Mouse (Mus musculus): Measurements from ENCODE around the gene Sgsm2. TPM values are rescaled to one million over a fixed set of nuclear protein-coding genes. Genes with fewer than 3 reads are reported as not detected.
A peak's percentile ranks its signal among the peaks of the same experiment; 100 is the strongest.

Sgsm2 gene
- polyA plus RNA-seq, 1 experiment from 2014 or later: 3.1 TPM

GRCm38 (mm10) chr11:74842045-74842444 lies 54.8 kb downstream of the Sgsm2 start:
- DNase-seq (ENCODE audit: low spot score): no peak

- DNase-seq (ENCODE audit: low spot score): no peak
Measured at GRCm38 (mm10) chr11:74841366-74841765, 55.5 kb downstream of the Sgsm2 start.

GRCm38 (mm10) chr11:74840739-74841138 lies 56.1 kb downstream of the Sgsm2 start:
- DNase-seq (ENCODE audit: low spot score): no peak

- DNase-seq (ENCODE audit: low spot score): no peak
Measured at GRCm38 (mm10) chr11:74839860-74840715, 56.8 kb downstream of the Sgsm2 start.

- DNase-seq (ENCODE audit: low spot score): peak; percentile 66
Measured at GRCm38 (mm10) chr11:74838971-74839370, 57.9 kb downstream of the Sgsm2 start.

- DNase-seq (ENCODE audit: low spot score): peak; percentile 93
Measured at GRCm38 (mm10) chr11:74838441-74838840, 58.4 kb downstream of the Sgsm2 start.

GRCm38 (mm10) chr11:74837694-74838431 lies 59.0 kb downstream of the Sgsm2 start:
- DNase-seq (ENCODE audit: low spot score): peak; percentile 96

GRCm38 (mm10) chr11:74837056-74837693 lies 59.7 kb downstream of the Sgsm2 start:
- no peak for DNase-seq (ENCODE audit: low spot score)

- DNase-seq (ENCODE audit: low spot score): no peak
Measured at GRCm38 (mm10) chr11:74836225-74837055, 60.4 kb downstream of the Sgsm2 start.

- no peak for DNase-seq (ENCODE audit: low spot score)
Measured at GRCm38 (mm10) chr11:74835593-74836224, 61.2 kb downstream of the Sgsm2 start.

GRCm38 (mm10) chr11:74834650-74835277 lies 62.1 kb downstream of the Sgsm2 start:
- no peak for DNase-seq (ENCODE audit: low spot score)

- DNase-seq (ENCODE audit: low spot score): no peak
Measured at GRCm38 (mm10) chr11:74834359-74834638, 62.6 kb downstream of the Sgsm2 start.

- no peak for DNase-seq (ENCODE audit: low spot score)
Measured at GRCm38 (mm10) chr11:74833536-74834358, 63.1 kb downstream of the Sgsm2 start.

- DNase-seq (ENCODE audit: low spot score): peak; percentile 82
Measured at GRCm38 (mm10) chr11:74832503-74833143, 64.2 kb downstream of the Sgsm2 start.

- DNase-seq (ENCODE audit: low spot score): peak; percentile 94
Measured at GRCm38 (mm10) chr11:74831606-74832451, 65.0 kb downstream of the Sgsm2 start.

GRCm38 (mm10) chr11:74831191-74831605 lies 65.7 kb downstream of the Sgsm2 start:
- peak; percentile 52 for DNase-seq (ENCODE audit: low spot score)

- peak; percentile 96 for DNase-seq (ENCODE audit: low spot score)
Measured at GRCm38 (mm10) chr11:74830256-74831161, 66.4 kb downstream of the Sgsm2 start, which contains the start of gene Mnt. Gene Mnt, plus strand, starts transcription at chr11:74830920.
